Mouse (Mus musculus) cerebellum, adult (tissue): Measurements from ENCODE around the gene Gapdh.
A peak's percentile ranks its signal among the peaks of the same experiment; 100 is the strongest.

Experiments
- ATAC-seq: cut with Nextera tagmentation; 2 replicates; pipeline ENCODE4 v1.9.2; 2017; ENCODE audit warnings: mild to moderate bottlenecking, moderate library complexity, mixed read lengths; ENCODE audit not compliant: insufficient number of reproducible peaks, low FRiP score, low TSS enrichment

Gapdh gene

GRCm38 (mm10) chr6:125152212-125153017 is 13.9 kb downstream of the Gapdh start:
- ATAC-seq: no peak

GRCm38 (mm10) chr6:125149569-125149950 is 16.7 kb downstream of the Gapdh start:
- ATAC-seq: no peak

GRCm38 (mm10) chr6:125148926-125149568 is 17.2 kb downstream of the Gapdh start:
- no peak for ATAC-seq

GRCm38 (mm10) chr6:125148251-125148925 is 17.9 kb downstream of the Gapdh start:
- ATAC-seq: no peak

- ATAC-seq: no peak
These were observed 18.9 kb downstream of the Gapdh start for GRCm38 (mm10) chr6:125147329-125147728.

- no peak for ATAC-seq
These were observed 19.5 kb downstream of the Gapdh start for GRCm38 (mm10) chr6:125146797-125147196.

GRCm38 (mm10) chr6:125146148-125146547 is 20.1 kb downstream of the Gapdh start:
- no peak for ATAC-seq

- ATAC-seq: 0 out of 2 replicates have a peak, but pooled peaks have one; percentile 11
These were observed 20.8 kb downstream of the Gapdh start for GRCm38 (mm10) chr6:125145479-125145951.

- peak; percentile 87 for ATAC-seq
These were observed 21.3 kb downstream of the Gapdh start, which contains the start of gene Iffo1 for GRCm38 (mm10) chr6:125145001-125145400. Gene Iffo1 (plus strand): TSS chr6:125145241.

- no peak for ATAC-seq
These were observed 22.4 kb downstream of the Gapdh start for GRCm38 (mm10) chr6:125143904-125144303.

GRCm38 (mm10) chr6:125143128-125143527 is 23.1 kb downstream of the Gapdh start:
- no peak for ATAC-seq

- no peak for ATAC-seq
These were observed 23.8 kb downstream of the Gapdh start for GRCm38 (mm10) chr6:125142436-125142835.

GRCm38 (mm10) chr6:125139747-125140146 is 26.5 kb downstream of the Gapdh start:
- ATAC-seq: no peak

GRCm38 (mm10) chr6:125137002-125137671 is 29.1 kb downstream of the Gapdh start:
- no peak for ATAC-seq

- no peak for ATAC-seq
These were observed 33.8 kb downstream of the Gapdh start for GRCm38 (mm10) chr6:125132470-125132869.

GRCm38 (mm10) chr6:125131302-125132156 is 34.7 kb downstream of the Gapdh start, which contains the start of gene Nop2:
Gene Nop2 (plus strand): TSS chr6:125131909.
- peak; percentile 84 for ATAC-seq

- no peak for ATAC-seq
These were observed 36.4 kb downstream of the Gapdh start for GRCm38 (mm10) chr6:125129710-125130402.

GRCm38 (mm10) chr6:125128724-125129123 is 37.5 kb downstream of the Gapdh start:
- ATAC-seq: no peak

- no peak for ATAC-seq
These were observed 46.9 kb downstream of the Gapdh start for GRCm38 (mm10) chr6:125119387-125119786.
